Mouse (Mus musculus) myocyte (in vitro differentiated cells): Measurements from ENCODE around the gene Best1. TPM values are rescaled to one million over a fixed set of nuclear protein-coding genes. Genes with fewer than 3 reads are reported as not detected.

Experiments used
- H3K27me3 ChIP-seq: one replicate; pipeline ENCODE4 v1.6.1; 2011; ENCODE audit not compliant: control insufficient read depth, insufficient read depth, insufficient read length
- H3K36me3 ChIP-seq: one replicate; pipeline ENCODE4 v1.6.1; 2011; ENCODE audit not compliant: control insufficient read depth, insufficient read depth
- H3K4me2 ChIP-seq: one replicate; pipeline ENCODE4 v1.6.1; 2011; ENCODE audit warnings: low read depth, control low read depth
- H3K4me3 ChIP-seq: one replicate; pipeline ENCODE4 v1.5.1; 2011; ENCODE audit warnings: mild to moderate bottlenecking, control low read depth, moderate library complexity
- H3K79me2 ChIP-seq: one replicate; pipeline ENCODE4 v1.6.1; 2011; ENCODE audit not compliant: control insufficient read depth, insufficient read depth
- H3ac ChIP-seq: one replicate; pipeline ENCODE4 v1.6.1; 2011; ENCODE audit not compliant: control insufficient read depth, insufficient read length
- CEBPB ChIP-seq: IDR thresholded peaks from 2 replicates; pipeline ENCODE4 v1.6.1; 2011; ENCODE audit warnings: mild to moderate bottlenecking, moderate library complexity; ENCODE audit not compliant: poor library complexity, insufficient read depth, severe bottlenecking
- E2F4 ChIP-seq: IDR thresholded peaks from one replicate; pipeline ENCODE4 v1.6.1; 2011; ENCODE audit warnings: mild to moderate bottlenecking, control low read depth, moderate library complexity; ENCODE audit not compliant: insufficient read depth
- MAX ChIP-seq: IDR thresholded peaks from one replicate; pipeline ENCODE4 v1.6.1; 2011; ENCODE audit warnings: low read depth, mild to moderate bottlenecking, control low read depth
- MYOD1 ChIP-seq, 3 experiments: IDR thresholded peaks; one replicate each; pipeline ENCODE4 v1.6.1; 2011; ENCODE audit warnings: control low read depth in 2 of 3, low read depth in 2 of 3, mild to moderate bottlenecking in 2 of 3, moderate library complexity in 1 of 3; ENCODE audit not compliant: insufficient read length in 2 of 3, control insufficient read depth in 1 of 3
- MYOG ChIP-seq, 3 experiments: IDR thresholded peaks; one replicate each; pipeline ENCODE4 v1.6.1; 2011; ENCODE audit warnings: control low read depth in 2 of 3, low read depth in 2 of 3, mild to moderate bottlenecking in 2 of 3; ENCODE audit not compliant: insufficient read length in 2 of 3, control insufficient read depth in 1 of 3, insufficient read depth in 1 of 3
- POLR2A ChIP-seq: IDR thresholded peaks from one replicate; pipeline ENCODE4 v1.6.1; 2011; ENCODE audit warnings: low read depth, mild to moderate bottlenecking, control low read depth, moderate library complexity; ENCODE audit not compliant: insufficient read length
- POLR2AphosphoS2 ChIP-seq: IDR thresholded peaks from one replicate; pipeline ENCODE4 v1.6.1; 2011; ENCODE audit warnings: low read depth, control low read depth; ENCODE audit not compliant: insufficient read length
- REST ChIP-seq: IDR thresholded peaks from one replicate; pipeline ENCODE4 v1.6.1; 2011; ENCODE audit warnings: mild to moderate bottlenecking, control low read depth, moderate library complexity; ENCODE audit not compliant: insufficient read depth, insufficient read length
- SRF ChIP-seq: IDR thresholded peaks from one replicate; pipeline ENCODE4 v1.6.1; 2011; ENCODE audit warnings: low read depth; ENCODE audit not compliant: control insufficient read depth, insufficient read length
- TCF12 ChIP-seq: IDR thresholded peaks from one replicate; pipeline ENCODE4 v1.6.1; 2011; ENCODE audit warnings: mild to moderate bottlenecking, control low read depth; ENCODE audit not compliant: poor library complexity, insufficient read depth, severe bottlenecking
- TCF3 ChIP-seq: IDR thresholded peaks from one replicate; pipeline ENCODE4 v1.6.1; 2011; ENCODE audit warnings: low read depth, control low read depth; ENCODE audit not compliant: insufficient read length
- USF1 ChIP-seq: IDR thresholded peaks from one replicate; pipeline ENCODE4 v1.6.1; 2011; ENCODE audit warnings: low read depth, mild to moderate bottlenecking, control low read depth, moderate library complexity
- polyA plus RNA-seq: library from polyadenylated mRNA; unstranded; fragments of >200 nt; fragmentation: generic; extraction: Trizol; gene quantifications from one replicate; pipeline ENCODE4 v1.2.1, GENCODE M21; 2012; ENCODE audit warnings: missing spikeins

The Best1 gene
- polyA plus RNA-seq, 1 experiment, result 6.6 TPM

- Histone ChIP-seq H3K27me3 (no peaks in the 10 kb centered on the region), H3K4me2 (no peak overlapping the region), H3K79me2 (no peaks in the 10 kb centered on the region), H3K36me3 (no peaks in the 10 kb centered on the region), H3ac (no peak overlapping the region), H3K4me3 (no peak overlapping the region)
- TF ChIP-seq E2F4 (no peak), MYOD1 (IDR thresholded peaks at IDR 0.05; ENCODE audit: control insufficient read depth in 1 of 3, insufficient read length in 2 of 3, low read depth in 2 of 3) (peak in 1 of 3 experiments; percentile 18), MYOG (IDR thresholded peaks at IDR 0.05; ENCODE audit: control insufficient read depth in 1 of 3, insufficient read depth in 1 of 3, insufficient read length in 2 of 3, low read depth in 2 of 3) (no peak)
These were observed 58.6 kb downstream of the Best1 start for GRCm38 (mm10) chr19:9942539-9943533.

GRCm38 (mm10) chr19:9941809-9942208 is 59.6 kb downstream of the Best1 start:
- Histone ChIP-seq H3K4me2 (no peak overlapping the region), H3ac (no peak overlapping the region), H3K4me3 (no peak overlapping the region), H3K27me3 (no peaks in the 10 kb centered on the region), H3K79me2 (no peaks in the 10 kb centered on the region), H3K36me3 (no peaks in the 10 kb centered on the region)
- TF ChIP-seq MAX, result no peak
- TF ChIP-seq REST, result no peak
- no peak for TF ChIP-seq TCF12
- no peak for TF ChIP-seq USF1
- no peak for TF ChIP-seq TCF3
- no peak for TF ChIP-seq MYOG (IDR thresholded peaks at IDR 0.05; ENCODE audit: control insufficient read depth in 1 of 3, insufficient read depth in 1 of 3, insufficient read length in 2 of 3, low read depth in 2 of 3)
- no peak for TF ChIP-seq CEBPB
- TF ChIP-seq SRF, result no peak
- no peak for TF ChIP-seq MYOD1 (IDR thresholded peaks at IDR 0.05; ENCODE audit: control insufficient read depth in 1 of 3, insufficient read length in 2 of 3, low read depth in 2 of 3)
- TF ChIP-seq POLR2A, result no peak
- TF ChIP-seq POLR2AphosphoS2, result no peak
- no peak for TF ChIP-seq E2F4

- H3K27me3 ChIP-seq, result no peaks in the 10 kb centered on the region
- no peaks in the 10 kb centered on the region for H3K36me3 ChIP-seq
- H3K79me2 ChIP-seq, result no peaks in the 10 kb centered on the region
- TF ChIP-seq CEBPB (no peak), MAX (no peak), E2F4 (no peak), REST (no peak), MYOD1 (IDR thresholded peaks at IDR 0.05; ENCODE audit: control insufficient read depth in 1 of 3, insufficient read length in 2 of 3, low read depth in 2 of 3) (no peak), TCF12 (no peak), TCF3 (no peak), MYOG (IDR thresholded peaks at IDR 0.05; ENCODE audit: control insufficient read depth in 1 of 3, insufficient read depth in 1 of 3, insufficient read length in 2 of 3, low read depth in 2 of 3) (no peak), POLR2A (no peak), USF1 (no peak), POLR2AphosphoS2 (no peak), SRF (no peak)
- no peak overlapping the region for H3ac ChIP-seq
- no peak overlapping the region for H3K4me3 ChIP-seq
- no peak overlapping the region for H3K4me2 ChIP-seq
These were observed 60.5 kb downstream of the Best1 start for GRCm38 (mm10) chr19:9940903-9941302.

GRCm38 (mm10) chr19:9939841-9940240 is 61.6 kb downstream of the Best1 start:
- Histone ChIP-seq H3K36me3 (no peaks in the 10 kb centered on the region), H3K27me3 (no peaks in the 10 kb centered on the region), H3ac (no peak overlapping the region), H3K4me3 (no peak overlapping the region), H3K4me2 (no peak overlapping the region), H3K79me2 (no peaks in the 10 kb centered on the region)
- TF ChIP-seq REST (no peak), MYOD1 (IDR thresholded peaks at IDR 0.05; ENCODE audit: control insufficient read depth in 1 of 3, insufficient read length in 2 of 3, low read depth in 2 of 3) (no peak), POLR2A (no peak), SRF (no peak), POLR2AphosphoS2 (no peak), TCF12 (no peak), USF1 (no peak), TCF3 (no peak), CEBPB (no peak), MYOG (IDR thresholded peaks at IDR 0.05; ENCODE audit: control insufficient read depth in 1 of 3, insufficient read depth in 1 of 3, insufficient read length in 2 of 3, low read depth in 2 of 3) (no peak), MAX (no peak), E2F4 (no peak)
